Mouse (Mus musculus): ENCODE measurements around the gene Srcap. TPM values are rescaled to one million over a fixed set of nuclear protein-coding genes. Genes with fewer than 3 reads are reported as not detected.

Gene Srcap
- polyA plus RNA-seq, 1 experiment, result 32.8 TPM

DNA sequence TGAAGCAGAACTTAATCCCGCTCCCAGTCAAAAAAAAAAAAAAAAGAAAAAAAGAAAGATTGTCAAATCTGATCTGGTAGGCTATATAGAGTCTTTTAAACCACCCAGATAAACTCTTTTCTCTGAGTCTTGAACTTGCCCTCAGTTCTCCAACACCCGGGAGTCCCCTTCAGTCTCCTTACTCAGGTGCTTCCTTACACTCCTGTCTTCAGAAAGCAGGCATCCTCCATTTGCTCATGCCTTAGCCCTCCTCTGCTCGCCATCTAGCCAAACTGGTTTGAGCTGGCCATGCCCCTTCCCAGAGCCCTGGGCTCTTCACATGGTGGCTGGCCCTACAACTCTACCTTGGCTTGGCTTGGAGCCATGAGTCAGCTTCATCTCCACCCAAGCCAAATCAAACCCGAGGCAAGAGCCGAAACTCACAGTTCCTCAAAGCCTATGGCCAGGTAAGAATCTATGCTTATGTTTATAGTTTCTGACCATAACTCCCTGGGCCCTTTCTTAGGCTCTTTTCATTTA lies 49.6 kb downstream of the Srcap start, which contains the start of gene Tmem265:
Tmem265 (plus strand) TSS at position 51 of the 519 bp plus-strand sequence.
- Histone ChIP-seq H3K4me3 (replicated peaks; ENCODE audit: extremely low read depth, low read depth, low read length) (no peak within 1 kb of the TSS), H3K4me1 (ENCODE audit: control insufficient read depth, insufficient read depth, low read length) (peaks cover 5% of the 10 kb centered on the region; the same call in 1 of the 2 replicates)
- no peak for DNase-seq
- TF ChIP-seq CTCF (IDR thresholded peaks at IDR 0.05; ENCODE audit: insufficient read depth, low read length) (no peak), POLR2A (IDR thresholded peaks at IDR 0.05; ENCODE audit: borderline replicate concordance, extremely low read depth, low read depth, low read length) (no peak)
- WGBS, result 74% methylated on average over 5 of the region's 5 CpGs

GRCm38 (mm10) chr7:127564381-127565150 lies 52.8 kb downstream of the Srcap start:
- WGBS, result 58% methylated on average over 6 of the region's 6 CpGs
- TF ChIP-seq POLR2A (IDR thresholded peaks at IDR 0.05; ENCODE audit: borderline replicate concordance, extremely low read depth, low read depth, low read length), result no peak
- no peak for TF ChIP-seq CTCF (IDR thresholded peaks at IDR 0.05; ENCODE audit: insufficient read depth, low read length)
- H3K4me1 ChIP-seq (ENCODE audit: control insufficient read depth, insufficient read depth, low read length), result peaks cover 5% of the 10 kb centered on the region; the same call in 1 of the 2 replicates
- DNase-seq, result no peak
- H3K4me3 ChIP-seq (replicated peaks; ENCODE audit: extremely low read depth, low read depth, low read length), result no peak overlapping the region

- DNase-seq, result peak; percentile 81
- WGBS, result 0% methylated on average over 17 of the region's 17 CpGs
- TF ChIP-seq CTCF (IDR thresholded peaks at IDR 0.05; ENCODE audit: insufficient read depth, low read length) (no peak), POLR2A (IDR thresholded peaks at IDR 0.05; ENCODE audit: borderline replicate concordance, extremely low read depth, low read depth, low read length) (peak; percentile 78; the same call in 1 of the 2 replicates)
- peaks cover 8% of the 10 kb centered on the region; the same call in 1 of the 2 replicates for H3K4me1 ChIP-seq (ENCODE audit: control insufficient read depth, insufficient read depth, low read length)
- peak within 1 kb of the TSS; percentile 90 for H3K4me3 ChIP-seq (replicated peaks; ENCODE audit: extremely low read depth, low read depth, low read length)
Observed at GRCm38 (mm10) chr7:127572895-127573471, 61.2 kb downstream of the Srcap start, which contains the start of gene Phkg2. Gene Phkg2, plus strand, starts transcription at chr7:127573340.

- TF ChIP-seq CTCF (IDR thresholded peaks at IDR 0.05; ENCODE audit: insufficient read depth, low read length), result no peak
- no peak for TF ChIP-seq POLR2A (IDR thresholded peaks at IDR 0.05; ENCODE audit: borderline replicate concordance, extremely low read depth, low read depth, low read length)
- Histone ChIP-seq H3K4me3 (replicated peaks; ENCODE audit: extremely low read depth, low read depth, low read length) (peak overlapping the region; percentile 90), H3K4me1 (ENCODE audit: control insufficient read depth, insufficient read depth, low read length) (peaks cover 8% of the 10 kb centered on the region; the same call in 1 of the 2 replicates)
- 2% methylated on average over 28 of the region's 28 CpGs for WGBS
- peak; percentile 33 for DNase-seq
Observed at GRCm38 (mm10) chr7:127573503-127574008, 61.8 kb downstream of the Srcap start.

DNA sequence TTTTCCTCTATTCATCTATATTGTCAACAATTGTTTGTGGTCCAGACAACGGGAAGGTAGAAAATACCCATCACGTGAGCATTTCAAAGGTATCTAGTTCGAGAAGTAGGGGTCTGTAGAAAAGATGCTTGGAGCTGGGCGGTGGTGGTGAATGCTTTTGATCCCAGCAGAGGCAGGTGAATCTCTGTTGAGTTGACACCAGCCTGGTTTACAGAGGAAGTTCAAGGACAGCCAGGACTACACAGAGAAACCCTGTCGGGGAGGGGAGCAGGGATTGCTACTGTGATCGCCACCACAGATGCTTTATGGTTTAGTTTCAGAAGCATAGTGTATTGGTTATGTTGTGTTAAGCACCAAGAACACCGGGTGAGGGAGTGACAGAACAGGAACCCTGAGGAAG lies 62.3 kb downstream of the Srcap start:
- no peak for DNase-seq
- 11% methylated on average over 7 of the region's 7 CpGs for WGBS
- Histone ChIP-seq H3K4me3 (replicated peaks; ENCODE audit: extremely low read depth, low read depth, low read length) (peak overlapping the region; percentile 90), H3K4me1 (ENCODE audit: control insufficient read depth, insufficient read depth, low read length) (peaks cover 8% of the 10 kb centered on the region; the same call in 1 of the 2 replicates)
- no peak for TF ChIP-seq CTCF (IDR thresholded peaks at IDR 0.05; ENCODE audit: insufficient read depth, low read length)
- TF ChIP-seq POLR2A (IDR thresholded peaks at IDR 0.05; ENCODE audit: borderline replicate concordance, extremely low read depth, low read depth, low read length), result no peak

DNA sequence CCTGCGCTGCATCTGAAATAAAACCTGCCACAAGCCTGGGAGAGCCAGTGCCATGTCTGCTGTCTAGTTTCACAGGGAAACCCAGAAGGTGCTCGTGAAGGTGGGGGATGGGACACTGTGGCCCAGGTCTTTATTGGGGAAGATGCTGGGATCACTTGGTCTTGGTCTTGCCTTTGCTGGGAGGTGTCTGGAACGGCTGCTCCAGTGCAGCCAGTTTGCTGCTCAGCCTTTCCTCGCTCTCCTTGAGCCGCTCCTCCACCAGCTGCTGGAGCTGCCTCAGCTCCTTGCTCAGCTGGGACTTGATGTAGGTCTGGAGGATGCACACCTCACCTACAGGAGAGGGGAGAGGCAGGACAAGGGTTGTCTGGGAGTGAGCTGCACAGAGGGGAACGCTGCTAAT lies 71.5 kb downstream of the Srcap start:
- Histone ChIP-seq H3K4me3 (replicated peaks; ENCODE audit: extremely low read depth, low read depth, low read length) (no peak overlapping the region), H3K4me1 (ENCODE audit: control insufficient read depth, insufficient read depth, low read length) (no peaks in the 10 kb centered on the region; the same call in 1 of the 2 replicates)
- WGBS, result 95% methylated on average over 6 of the region's 6 CpGs
- TF ChIP-seq POLR2A (IDR thresholded peaks at IDR 0.05; ENCODE audit: borderline replicate concordance, extremely low read depth, low read depth, low read length), result no peak
- no peak for TF ChIP-seq CTCF (IDR thresholded peaks at IDR 0.05; ENCODE audit: insufficient read depth, low read length)
- no peak for DNase-seq

DNA sequence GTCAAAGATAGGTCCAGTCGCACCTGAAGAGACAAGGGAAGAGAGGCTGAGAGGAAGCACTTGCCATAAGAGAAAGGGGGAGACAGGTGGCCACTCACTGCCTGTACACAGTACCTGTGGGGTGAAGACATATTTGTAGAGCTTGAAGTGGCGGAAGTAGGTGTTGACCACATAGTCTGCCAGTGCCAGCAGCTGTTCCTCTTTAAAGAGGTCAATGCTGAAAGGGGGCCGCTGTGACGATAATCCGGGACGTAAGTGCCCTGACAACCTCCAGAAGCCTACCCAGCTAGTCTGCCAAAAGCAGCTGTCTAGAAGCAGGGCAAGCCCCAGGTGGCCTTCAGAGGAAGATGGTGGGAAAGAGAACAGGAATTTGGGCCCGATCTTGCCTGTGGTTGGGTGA lies 73.2 kb downstream of the Srcap start:
- TF ChIP-seq CTCF (IDR thresholded peaks at IDR 0.05; ENCODE audit: insufficient read depth, low read length) (no peak), POLR2A (IDR thresholded peaks at IDR 0.05; ENCODE audit: borderline replicate concordance, extremely low read depth, low read depth, low read length) (no peak)
- DNase-seq, result peak; percentile 29
- WGBS, result 74% methylated on average over 7 of the region's 7 CpGs
- Histone ChIP-seq H3K4me1 (ENCODE audit: control insufficient read depth, insufficient read depth, low read length) (peaks cover 5% of the 10 kb centered on the region), H3K4me3 (replicated peaks; ENCODE audit: extremely low read depth, low read depth, low read length) (no peak overlapping the region)

- no peak for TF ChIP-seq POLR2A (IDR thresholded peaks at IDR 0.05; ENCODE audit: borderline replicate concordance, extremely low read depth, low read depth, low read length)
- no peak for TF ChIP-seq CTCF (IDR thresholded peaks at IDR 0.05; ENCODE audit: insufficient read depth, low read length)
- no peak for DNase-seq
- Histone ChIP-seq H3K4me1 (ENCODE audit: control insufficient read depth, insufficient read depth, low read length) (peaks cover 5% of the 10 kb centered on the region), H3K4me3 (replicated peaks; ENCODE audit: extremely low read depth, low read depth, low read length) (no peak overlapping the region)
- WGBS, result 92% methylated on average over 6 of the region's 6 CpGs
Observed at GRCm38 (mm10) chr7:127586149-127586548, 74.4 kb downstream of the Srcap start.

GRCm38 (mm10) chr7:127587196-127587595 lies 75.4 kb downstream of the Srcap start:
- DNase-seq, result no peak
- Histone ChIP-seq H3K4me3 (replicated peaks; ENCODE audit: extremely low read depth, low read depth, low read length) (no peak overlapping the region), H3K4me1 (ENCODE audit: control insufficient read depth, insufficient read depth, low read length) (peaks cover 5% of the 10 kb centered on the region)
- TF ChIP-seq CTCF (IDR thresholded peaks at IDR 0.05; ENCODE audit: insufficient read depth, low read length) (no peak), POLR2A (IDR thresholded peaks at IDR 0.05; ENCODE audit: borderline replicate concordance, extremely low read depth, low read depth, low read length) (no peak)
- 54% methylated on average over 5 of the region's 5 CpGs for WGBS

All from lung, adult 2 months (tissue).